ENCODE assay signal across 24 mouse cellular contexts in the genomic region with DNA sequence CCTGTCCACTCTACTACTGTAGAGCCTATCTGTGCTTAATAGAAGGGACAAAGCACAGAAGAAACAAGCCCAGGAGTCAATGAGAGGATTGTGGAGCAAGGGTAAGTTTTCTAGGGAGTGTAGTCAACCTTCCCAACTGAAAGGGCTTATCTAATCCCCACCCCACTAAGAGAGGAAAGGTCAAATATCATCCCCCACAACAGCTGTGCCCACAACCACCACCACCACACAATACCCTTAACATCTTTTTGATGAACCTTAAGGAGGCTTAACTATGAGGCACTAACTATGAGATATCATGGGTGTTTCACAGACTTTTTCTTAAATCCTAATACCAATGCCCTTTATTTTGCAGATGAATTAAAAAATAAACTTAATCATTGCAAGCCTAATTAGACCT.
"Had no signal": no experiment of that assay in that cellular context is flagged by ENCODE, and none has a peak within 500 bp of the region (broad histone marks: within the 10 kb centered on the region; RNA-seq: fewer than 3 reads in every experiment).

No protein-coding gene starts in this region.

- H3K4me3 ChIP-seq: heart, adult 2 months; heart, embryonic 13.5 days; heart, embryonic 15.5 days; hindbrain, embryonic 12.5 days; intestine, embryonic 15.5 days; layer of hippocampus, adult 2 months; left cerebral cortex, adult 2 months; limb, embryonic 10.5 days; limb, embryonic 12.5 days; liver, embryonic 13.5 days had no signal

- H3K9me3 ChIP-seq: heart, embryonic 13.5 days; heart, embryonic 15.5 days; hindbrain, embryonic 12.5 days; intestine, embryonic 15.5 days; limb, embryonic 10.5 days; limb, embryonic 12.5 days; liver, embryonic 13.5 days had no signal

- H3K27me3 ChIP-seq: heart, embryonic 13.5 days; heart, embryonic 15.5 days; hindbrain, embryonic 12.5 days; intestine, embryonic 15.5 days; limb, embryonic 12.5 days; liver, embryonic 13.5 days had no signal

- DNase-seq: gastrocnemius, postnatal 10 days; gastrocnemius, postnatal 36 days; heart, adult 2 months; heart, postnatal 14 days; heart, postnatal 36 days; kidney, adult 18-20 months; kidney, postnatal 10 days; kidney, postnatal 4 days; liver; liver, embryonic 13.5 days had no signal

- H3K9ac ChIP-seq: heart, embryonic 13.5 days; heart, embryonic 15.5 days; hindbrain, embryonic 12.5 days; hindbrain, embryonic 14.5 days; intestine, embryonic 15.5 days; limb, embryonic 12.5 days; liver, embryonic 13.5 days had no signal

- H3K27ac ChIP-seq: heart, adult 2 months; heart, embryonic 13.5 days; heart, embryonic 15.5 days; hindbrain, embryonic 12.5 days; hindbrain, embryonic 14.5 days; intestine, embryonic 15.5 days; layer of hippocampus, adult 2 months; left cerebral cortex, adult 2 months; limb, embryonic 10.5 days; limb, embryonic 12.5 days; liver, embryonic 13.5 days had no signal

- ATAC-seq: hindbrain, embryonic 16.5 days; inflammation-experienced regulatory T-cells, adult 6 months; intestine, embryonic 15.5 days; intestine, postnatal 0 days had no signal

- H3K36me3 ChIP-seq: heart, embryonic 15.5 days had no signal

- H3K4me1 ChIP-seq: heart, embryonic 13.5 days; heart, embryonic 15.5 days; hindbrain, embryonic 12.5 days; intestine, embryonic 15.5 days; limb, embryonic 10.5 days; limb, embryonic 12.5 days had no signal

- H3K4me2 ChIP-seq: heart, embryonic 11.5 days; heart, embryonic 13.5 days; heart, embryonic 15.5 days; hindbrain, embryonic 12.5 days; hindbrain, embryonic 14.5 days; intestine, embryonic 15.5 days; limb, embryonic 12.5 days; liver, embryonic 11.5 days; liver, embryonic 13.5 days had no signal
